Mouse (Mus musculus): ENCODE data around the gene Crybg2. TPM values are rescaled to one million over a fixed set of nuclear protein-coding genes. Genes with fewer than 3 reads are reported as not detected.

Gene Crybg2
- polyA plus RNA-seq, 1 experiment from 2014 or later: 1.9 TPM

DNA sequence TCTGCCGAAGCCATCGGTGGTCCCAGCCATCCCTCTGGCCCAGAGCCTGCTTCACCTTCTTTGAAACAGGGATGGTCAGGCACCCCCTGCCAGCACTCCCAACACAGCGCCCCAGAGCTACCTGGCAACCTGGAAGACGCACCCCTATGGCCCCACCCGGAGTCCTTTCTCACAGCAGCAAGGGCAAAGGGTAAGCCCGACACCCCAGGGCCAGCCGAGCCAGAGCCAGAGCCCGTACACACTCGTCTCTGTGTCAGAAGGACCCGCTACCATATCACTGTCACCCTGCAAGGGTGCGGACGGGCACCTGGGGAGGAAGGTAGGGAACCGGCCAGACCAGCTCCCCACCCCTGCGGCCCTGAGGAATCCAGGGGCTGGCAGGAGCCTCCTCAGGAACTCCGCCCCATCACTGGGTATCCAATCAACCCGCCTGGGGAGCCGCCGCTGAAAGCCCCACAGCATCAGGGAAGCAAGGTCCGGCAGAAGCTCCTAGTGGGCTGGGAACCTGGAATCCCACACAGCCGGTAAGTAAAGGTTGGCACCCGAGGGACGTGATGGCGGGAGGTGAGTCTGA lies 4.9 kb downstream of the Crybg2 start:
- H3K36me3 ChIP-seq (ENCODE audit: control insufficient read depth, insufficient read depth, low read length): no peaks in the 10 kb centered on the region
- H3K27me3 ChIP-seq (ENCODE audit: control insufficient read depth, insufficient read depth, low read length): peaks cover 4% of the 10 kb centered on the region
- H3K27ac ChIP-seq (ENCODE audit: low read depth, low read length): no peak overlapping the region
- DNase-seq (ENCODE audit: low spot score): no peak
- no peak for ATAC-seq (replicated peaks; ENCODE audit: low FRiP score)
- 25% methylated on average over 23 of the region's 23 CpGs for WGBS
- no peaks in the 10 kb centered on the region for H3K9me3 ChIP-seq (ENCODE audit: control insufficient read depth, low read length)
- no peak overlapping the region for H3K4me2 ChIP-seq (ENCODE audit: low read depth, low read length, severe bottlenecking)
- no peak overlapping the region for H3K9ac ChIP-seq (ENCODE audit: low read length)
- H3K4me3 ChIP-seq (ENCODE audit: low read depth, low read length): no peak overlapping the region
- no peaks in the 10 kb centered on the region for H3K4me1 ChIP-seq (replicated peaks; ENCODE audit: control insufficient read depth, insufficient read depth, low read length)

DNA sequence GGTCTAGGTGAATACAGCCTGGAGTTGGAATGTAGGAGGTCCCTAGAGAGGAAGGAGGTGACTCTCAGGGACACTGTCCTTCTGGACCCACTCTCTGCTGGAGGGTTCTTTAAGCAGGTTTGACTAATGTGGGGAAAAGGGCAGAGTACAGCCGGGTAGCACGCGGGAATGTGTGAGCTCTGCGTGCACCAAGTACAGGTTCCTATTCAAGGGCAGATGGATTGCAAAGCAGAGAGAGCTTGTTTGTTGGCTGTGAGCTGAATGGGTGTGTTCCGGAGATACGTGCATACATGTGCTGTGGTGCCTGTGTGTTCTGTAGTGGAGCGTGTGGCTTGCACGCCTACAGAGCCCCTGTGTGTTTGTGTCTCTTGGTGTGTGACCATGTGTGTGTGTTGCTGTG lies 6.8 kb downstream of the Crybg2 start:
- Histone ChIP-seq H3K9me3 (ENCODE audit: control insufficient read depth, low read length) (no peaks in the 10 kb centered on the region), H3K4me3 (ENCODE audit: low read depth, low read length) (no peak overlapping the region), H3K9ac (ENCODE audit: low read length) (no peak overlapping the region), H3K36me3 (ENCODE audit: control insufficient read depth, insufficient read depth, low read length) (no peaks in the 10 kb centered on the region), H3K27me3 (ENCODE audit: control insufficient read depth, insufficient read depth, low read length) (peaks cover 4% of the 10 kb centered on the region), H3K4me2 (ENCODE audit: low read depth, low read length, severe bottlenecking) (no peak overlapping the region), H3K27ac (ENCODE audit: low read depth, low read length) (no peak overlapping the region), H3K4me1 (replicated peaks; ENCODE audit: control insufficient read depth, insufficient read depth, low read length) (no peaks in the 10 kb centered on the region)
- DNase-seq (ENCODE audit: low spot score) (no peak), ATAC-seq (replicated peaks; ENCODE audit: low FRiP score) (no peak)
- WGBS: 96% methylated on average over 8 of the region's 8 CpGs

DNA sequence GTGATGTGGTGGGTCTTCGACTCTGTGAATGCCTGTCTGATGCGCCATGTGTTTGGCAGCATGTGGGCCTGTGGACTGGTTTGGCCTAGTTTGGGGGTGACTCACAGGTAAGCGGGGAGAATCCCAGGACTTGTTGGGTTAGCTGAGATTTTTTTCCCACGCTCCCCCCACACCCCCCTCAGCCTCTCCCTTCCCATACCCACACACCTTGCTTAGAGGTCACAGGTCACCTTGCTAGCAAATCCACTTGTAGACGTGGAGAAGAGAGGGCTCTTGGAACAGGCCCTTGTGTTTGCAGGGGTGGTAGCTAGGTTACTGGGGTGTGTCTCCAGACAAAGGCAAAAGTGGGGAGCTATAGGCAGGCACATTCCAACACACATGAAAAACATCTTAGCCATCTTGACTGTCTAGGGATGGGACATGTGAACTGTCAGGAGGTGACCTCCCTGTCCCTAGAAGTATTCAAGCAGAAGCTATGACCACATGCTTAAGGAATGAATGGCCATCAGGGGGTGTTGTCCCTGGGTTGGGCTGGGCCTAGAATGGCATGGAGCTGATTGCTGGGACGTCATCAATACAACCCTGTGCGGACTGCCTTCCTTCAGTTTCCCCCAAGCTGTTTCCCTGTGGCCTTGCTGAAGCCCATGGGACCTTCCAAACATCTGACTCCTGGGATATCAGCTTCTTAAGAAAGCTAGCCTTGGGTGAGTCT lies 7.4 kb downstream of the Crybg2 start:
- Histone ChIP-seq H3K4me1 (replicated peaks; ENCODE audit: control insufficient read depth, insufficient read depth, low read length) (no peaks in the 10 kb centered on the region), H3K9ac (ENCODE audit: low read length) (no peak overlapping the region), H3K4me2 (ENCODE audit: low read depth, low read length, severe bottlenecking) (no peak overlapping the region), H3K27me3 (ENCODE audit: control insufficient read depth, insufficient read depth, low read length) (peaks cover 4% of the 10 kb centered on the region), H3K36me3 (ENCODE audit: control insufficient read depth, insufficient read depth, low read length) (no peaks in the 10 kb centered on the region), H3K4me3 (ENCODE audit: low read depth, low read length) (no peak overlapping the region), H3K27ac (ENCODE audit: low read depth, low read length) (no peak overlapping the region), H3K9me3 (ENCODE audit: control insufficient read depth, low read length) (no peaks in the 10 kb centered on the region)
- WGBS: 89% methylated on average over 7 of the region's 7 CpGs
- no peak for ATAC-seq (replicated peaks; ENCODE audit: low FRiP score)
- DNase-seq (ENCODE audit: low spot score): no peak

- no peaks in the 10 kb centered on the region for H3K36me3 ChIP-seq (ENCODE audit: control insufficient read depth, insufficient read depth, low read length)
- H3K9me3 ChIP-seq (ENCODE audit: control insufficient read depth, low read length): no peaks in the 10 kb centered on the region
- no peak overlapping the region for H3K9ac ChIP-seq (ENCODE audit: low read length)
- H3K4me2 ChIP-seq (ENCODE audit: low read depth, low read length, severe bottlenecking): no peak overlapping the region
- H3K27me3 ChIP-seq (ENCODE audit: control insufficient read depth, insufficient read depth, low read length): peaks cover 4% of the 10 kb centered on the region
- no peak for DNase-seq (ENCODE audit: low spot score)
- no peak for ATAC-seq (replicated peaks; ENCODE audit: low FRiP score)
- 92% methylated on average over 4 of the region's 4 CpGs for WGBS
- no peak overlapping the region for H3K4me3 ChIP-seq (ENCODE audit: low read depth, low read length)
- H3K27ac ChIP-seq (ENCODE audit: low read depth, low read length): no peak overlapping the region
- no peaks in the 10 kb centered on the region for H3K4me1 ChIP-seq (replicated peaks; ENCODE audit: control insufficient read depth, insufficient read depth, low read length)
Measured at GRCm38 (mm10) chr4:134068793-134069580, 8.4 kb downstream of the Crybg2 start.

DNA sequence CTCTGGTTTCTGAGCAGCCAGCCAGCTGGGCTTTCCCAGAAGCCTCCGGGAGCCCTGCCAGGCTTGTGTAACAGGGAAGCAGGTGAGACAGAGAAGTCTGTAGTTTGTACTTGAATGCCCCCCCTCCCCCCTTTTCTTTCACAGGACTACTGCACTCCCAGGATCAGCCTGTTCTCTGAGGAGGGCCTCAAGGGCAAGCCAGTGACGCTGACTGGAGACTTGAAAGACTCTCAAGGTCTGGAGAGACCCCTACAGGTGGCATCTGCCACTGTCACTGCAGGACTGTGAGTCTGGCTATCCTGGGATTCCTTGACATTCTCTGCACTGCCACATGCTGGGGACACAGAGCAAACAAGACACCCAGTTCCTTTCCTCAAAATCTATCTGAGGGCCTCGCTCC lies 18.1 kb downstream of the Crybg2 start:
- WGBS: 28% methylated on average over 3 of the region's 3 CpGs
- Histone ChIP-seq H3K4me2 (ENCODE audit: low read depth, low read length, severe bottlenecking) (no peak overlapping the region), H3K4me3 (ENCODE audit: low read depth, low read length) (no peak overlapping the region), H3K27me3 (ENCODE audit: control insufficient read depth, insufficient read depth, low read length) (0 out of 2 replicates have a peak, but pooled peaks cover 2% of the 10 kb centered on the region), H3K36me3 (ENCODE audit: control insufficient read depth, insufficient read depth, low read length) (no peaks in the 10 kb centered on the region), H3K27ac (ENCODE audit: low read depth, low read length) (no peak overlapping the region), H3K4me1 (replicated peaks; ENCODE audit: control insufficient read depth, insufficient read depth, low read length) (peaks cover 4% of the 10 kb centered on the region; the same call in 1 of the 2 replicates), H3K9me3 (ENCODE audit: control insufficient read depth, low read length) (no peaks in the 10 kb centered on the region), H3K9ac (ENCODE audit: low read length) (no peak overlapping the region)
- DNase-seq (ENCODE audit: low spot score) (peak; percentile 82), ATAC-seq (replicated peaks; ENCODE audit: low FRiP score) (0 out of 2 replicates have a peak, but pooled peaks have one; percentile 27)

GRCm38 (mm10) chr4:134080674-134081073 lies 20.1 kb downstream of the Crybg2 start:
- Histone ChIP-seq H3K36me3 (ENCODE audit: control insufficient read depth, insufficient read depth, low read length) (no peaks in the 10 kb centered on the region), H3K4me1 (replicated peaks; ENCODE audit: control insufficient read depth, insufficient read depth, low read length) (peaks cover 4% of the 10 kb centered on the region; the same call in 1 of the 2 replicates), H3K9me3 (ENCODE audit: control insufficient read depth, low read length) (peaks cover 3% of the 10 kb centered on the region; the same call in 1 of the 2 replicates), H3K27me3 (ENCODE audit: control insufficient read depth, insufficient read depth, low read length) (0 out of 2 replicates have a peak, but pooled peaks cover 2% of the 10 kb centered on the region), H3K9ac (ENCODE audit: low read length) (no peak overlapping the region), H3K4me2 (ENCODE audit: low read depth, low read length, severe bottlenecking) (no peak overlapping the region), H3K27ac (ENCODE audit: low read depth, low read length) (no peak overlapping the region), H3K4me3 (ENCODE audit: low read depth, low read length) (no peak overlapping the region)
- DNase-seq (ENCODE audit: low spot score) (no peak), ATAC-seq (replicated peaks; ENCODE audit: low FRiP score) (no peak)
- WGBS: 88% methylated on average over 4 of the region's 4 CpGs

DNA sequence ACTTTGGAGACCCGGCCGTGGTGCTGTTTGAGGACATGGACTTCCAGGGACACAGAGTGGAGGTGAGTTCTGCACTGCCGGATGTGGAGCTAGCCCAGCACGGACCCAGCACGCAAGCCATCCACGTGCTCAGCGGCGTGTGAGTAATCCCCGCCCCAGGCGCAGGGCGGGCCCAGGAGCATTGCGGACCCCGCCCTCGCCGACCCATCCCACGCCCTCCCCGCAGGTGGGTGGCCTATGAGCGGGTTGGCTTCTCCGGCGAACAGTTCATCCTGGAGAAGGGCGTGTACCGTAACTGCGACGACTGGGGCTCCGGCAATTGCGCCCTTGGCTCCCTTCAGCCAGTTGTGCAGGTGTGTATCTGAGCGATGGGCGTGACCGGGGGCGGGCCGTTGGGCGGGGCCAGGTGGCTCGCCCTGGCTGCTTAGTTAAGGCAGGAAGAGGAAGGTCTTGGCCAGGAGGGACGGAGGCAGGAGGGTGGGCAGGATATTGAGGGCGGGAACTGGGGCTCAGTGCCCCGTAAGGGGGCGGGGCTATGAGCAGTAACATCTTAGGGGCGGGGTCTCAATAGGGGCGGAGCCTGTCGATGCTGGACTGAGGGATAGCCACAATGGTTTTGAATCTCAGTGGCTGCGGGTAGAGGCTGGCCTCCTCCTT lies 21.2 kb downstream of the Crybg2 start:
- ATAC-seq (replicated peaks; ENCODE audit: low FRiP score) (peak; percentile 77), DNase-seq (ENCODE audit: low spot score) (peak; percentile 84)
- Histone ChIP-seq H3K36me3 (ENCODE audit: control insufficient read depth, insufficient read depth, low read length) (no peaks in the 10 kb centered on the region), H3K9ac (ENCODE audit: low read length) (peak overlapping the region; percentile 12; the same call in 1 of the 2 replicates), H3K27ac (ENCODE audit: low read depth, low read length) (no peak overlapping the region), H3K9me3 (ENCODE audit: control insufficient read depth, low read length) (peaks cover 3% of the 10 kb centered on the region; the same call in 1 of the 2 replicates), H3K4me1 (replicated peaks; ENCODE audit: control insufficient read depth, insufficient read depth, low read length) (peaks cover 4% of the 10 kb centered on the region; the same call in 1 of the 2 replicates), H3K27me3 (ENCODE audit: control insufficient read depth, insufficient read depth, low read length) (0 out of 2 replicates have a peak, but pooled peaks cover 2% of the 10 kb centered on the region), H3K4me2 (ENCODE audit: low read depth, low read length, severe bottlenecking) (peak overlapping the region; percentile 87), H3K4me3 (ENCODE audit: low read depth, low read length) (peak overlapping the region; percentile 42)
- WGBS: 2% methylated on average over 41 of the region's 41 CpGs

DNA sequence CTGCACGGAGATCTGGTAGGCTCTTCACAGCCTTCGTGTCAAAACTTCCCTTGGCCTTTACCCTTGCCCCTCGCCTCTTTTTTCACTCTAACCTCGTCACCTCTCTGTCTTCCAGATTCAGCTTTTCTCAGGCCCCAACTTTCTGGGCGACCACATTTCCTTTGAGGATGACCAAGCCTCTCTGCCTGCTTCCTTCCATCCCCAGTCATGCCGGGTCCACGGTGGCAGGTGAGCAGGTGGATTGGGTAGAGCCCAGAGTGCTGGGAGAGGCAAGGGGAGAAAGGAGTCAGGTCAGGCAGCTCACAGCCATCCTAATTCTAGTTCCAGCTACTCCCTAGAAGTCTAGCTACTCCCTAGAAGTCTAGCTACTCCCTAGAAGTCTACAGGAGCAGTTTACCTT lies 21.8 kb downstream of the Crybg2 start:
- no peak overlapping the region for H3K9ac ChIP-seq (ENCODE audit: low read length)
- peaks cover 3% of the 10 kb centered on the region; the same call in 1 of the 2 replicates for H3K9me3 ChIP-seq (ENCODE audit: control insufficient read depth, low read length)
- 11% methylated on average over 7 of the region's 7 CpGs for WGBS
- H3K27ac ChIP-seq (ENCODE audit: low read depth, low read length): no peak overlapping the region
- no peaks in the 10 kb centered on the region for H3K36me3 ChIP-seq (ENCODE audit: control insufficient read depth, insufficient read depth, low read length)
- H3K4me3 ChIP-seq (ENCODE audit: low read depth, low read length): peak overlapping the region; percentile 42
- 0 out of 2 replicates have a peak, but pooled peaks cover 2% of the 10 kb centered on the region for H3K27me3 ChIP-seq (ENCODE audit: control insufficient read depth, insufficient read depth, low read length)
- peak overlapping the region; percentile 87 for H3K4me2 ChIP-seq (ENCODE audit: low read depth, low read length, severe bottlenecking)
- DNase-seq (ENCODE audit: low spot score) (no peak), ATAC-seq (replicated peaks; ENCODE audit: low FRiP score) (no peak)
- peaks cover 4% of the 10 kb centered on the region; the same call in 1 of the 2 replicates for H3K4me1 ChIP-seq (replicated peaks; ENCODE audit: control insufficient read depth, insufficient read depth, low read length)
